Mouse (Mus musculus) liver, embryonic 14.5 days (tissue): Measurements from ENCODE around the gene Gars.

Experiments used
- CTCF ChIP-seq: IDR thresholded peaks from 2 replicates; pipeline ENCODE4 v1.5.1; 2016; ENCODE audit warnings: antibody characterized with exemption, low read depth, control low read depth
- EP300 ChIP-seq: IDR thresholded peaks from 2 replicates; pipeline ENCODE4 v1.6.1; 2016; ENCODE audit warnings: antibody characterized with exemption, low read depth

DNA sequence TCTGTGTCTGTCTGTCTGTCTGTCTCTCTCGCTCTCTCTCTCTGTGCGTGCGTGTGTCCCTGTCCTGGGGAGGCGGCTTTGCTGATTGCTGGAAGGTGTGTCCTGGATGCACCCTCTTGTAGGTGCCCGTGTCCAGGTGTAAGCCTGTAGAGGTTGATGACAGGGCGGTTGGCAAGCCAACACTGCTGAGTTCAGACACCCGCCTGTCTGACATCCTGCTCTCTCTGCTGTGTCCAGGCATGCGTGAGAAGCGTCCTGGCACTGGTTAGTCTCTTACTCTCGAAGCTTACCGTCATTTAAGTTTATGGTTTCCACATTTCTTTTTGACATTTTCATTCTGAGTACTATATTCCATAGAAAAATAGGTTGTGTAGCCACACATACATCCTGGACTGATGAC, 23.5 kb downstream of the Gars start:
- TF ChIP-seq CTCF (no peak), EP300 (no peak)
